In the genomic region with DNA sequence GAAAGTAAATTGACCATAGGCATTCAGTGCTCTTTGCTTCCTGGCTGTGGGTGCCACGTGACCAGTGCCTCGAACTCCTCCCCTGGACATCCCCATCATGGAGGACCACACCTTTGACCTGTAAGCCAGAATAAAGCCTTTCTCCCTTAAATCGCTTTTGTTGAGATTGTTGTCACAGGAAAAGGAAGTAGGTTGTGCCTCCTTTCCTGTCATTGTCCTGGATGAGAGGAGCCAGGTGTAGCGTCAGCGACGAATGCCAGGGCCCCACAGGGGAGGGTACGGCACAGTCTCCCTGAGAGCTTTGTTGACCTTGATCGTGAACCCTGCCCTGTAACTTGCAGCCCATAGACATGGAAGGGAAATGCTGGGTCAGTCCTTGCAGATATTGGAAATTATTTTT, we compare ENCODE assay signal across 10 mouse cellular contexts.
DNase-seq lines count a peak whose midpoint lies in the region; ATAC-seq and TF ChIP-seq lines count a peak whose summit lies in the region.
"Had no signal": no experiment of that assay in that cellular context is flagged by ENCODE, and none has a peak within 500 bp of the region (broad histone marks: within the 10 kb centered on the region; RNA-seq: fewer than 3 reads in every experiment).

No protein-coding gene starts in this region.

- TF ChIP-seq CTCF in lung, postnatal 0 days (IDR thresholded peaks at IDR 0.05), result no peak

- no peaks in the 10 kb centered on the region for H3K36me3 ChIP-seq in lung, postnatal 0 days (ENCODE audit: insufficient read depth, low read length)
- H3K36me3 ChIP-seq: intestine, embryonic 15.5 days had no signal

- intact Hi-C loops in heart, postnatal 10 days (cut with DNase I), result no loop called here

- 53% methylated on average over 8 of the region's 8 CpGs for WGBS in lung, postnatal 0 days

- H3K4me3 ChIP-seq in lung, postnatal 0 days (ENCODE audit: low read depth, low read length), result no peak overlapping the region
- H3K4me3 ChIP-seq in brown adipose tissue, adult 24 weeks (ENCODE audit: insufficient read depth, low read depth, low read length), result no peak overlapping the region
- H3K4me3 ChIP-seq: intestine, embryonic 15.5 days had no signal

- H3K4me1 ChIP-seq in lung, postnatal 0 days (ENCODE audit: insufficient read depth, low read depth, low read length), result peaks cover 7% of the 10 kb centered on the region; the same call in 1 of the 2 replicates
- H3K4me1 ChIP-seq in brown adipose tissue, adult 24 weeks (ENCODE audit: control insufficient read depth, insufficient read depth, insufficient read length, low read length), result peaks cover 43% of the 10 kb centered on the region

- peak; percentile 24 for DNase-seq in lung, postnatal 0 days (ENCODE audit: low spot score)
- no peak for DNase-seq in lung, postnatal 25 days (ENCODE audit: low spot score)
- DNase-seq in heart, postnatal 10 days, result peak; percentile 41 to 48
- peak; percentile 49 to 79 for DNase-seq in kidney, postnatal 25 days
- no peak for DNase-seq in cerebellum, adult 11 months
- DNase-seq in layer of hippocampus, postnatal 10 days (ENCODE audit: low spot score in 2 of 2), result no peak
- DNase-seq: cerebellum, postnatal 25 days; liver had no signal

- H3K27ac ChIP-seq in lung, postnatal 0 days (ENCODE audit: low read length), result no peak overlapping the region
- H3K27ac ChIP-seq in brown adipose tissue, adult 24 weeks (replicated peaks; ENCODE audit: low read depth, low read length), result peak overlapping the region; percentile 95
- H3K27ac ChIP-seq: intestine, embryonic 15.5 days had no signal

- H3K9me3 ChIP-seq in lung, postnatal 0 days (ENCODE audit: low read length), result no peaks in the 10 kb centered on the region
- H3K9me3 ChIP-seq: intestine, embryonic 15.5 days had no signal

- peak; percentile 72 for TF ChIP-seq EP300 in lung, postnatal 0 days (IDR thresholded peaks at IDR 0.05)

- no peak overlapping the region for H3K9ac ChIP-seq in lung, postnatal 0 days (replicated peaks; ENCODE audit: low read depth)
- H3K9ac ChIP-seq: intestine, embryonic 15.5 days had no signal

- no peaks in the 10 kb centered on the region for H3K27me3 ChIP-seq in lung, postnatal 0 days (replicated peaks; ENCODE audit: insufficient read depth, low read length)
- H3K27me3 ChIP-seq: intestine, embryonic 15.5 days had no signal

- no peak overlapping the region for H3K4me2 ChIP-seq in lung, postnatal 0 days (replicated peaks; ENCODE audit: low read depth, low read length)
- H3K4me2 ChIP-seq: intestine, embryonic 15.5 days had no signal

- peak; percentile 19; the same call in 1 of the 2 replicates for ATAC-seq in lung, postnatal 0 days
- ATAC-seq: intestine, embryonic 15.5 days had no signal

Comparison
In these comparisons a context has a peak if more than half of its experiments do, and no peak if none do; other contexts are left out.
1. DNase-seq: peak in lung, postnatal 0 days (single experiment), heart, postnatal 10 days (2 of 2) and kidney, postnatal 25 days (2 of 2); none in lung, postnatal 25 days (single experiment), cerebellum, adult 11 months (single experiment) and layer of hippocampus, postnatal 10 days (0 of 2).